Mouse (Mus musculus) urinary bladder, adult 2 months (tissue): ENCODE results near the gene Cfap206. TPM values are rescaled to one million over a fixed set of nuclear protein-coding genes. Genes with fewer than 3 reads are reported as not detected.

Source experiments
- DNase-seq: peaks from one replicate; pipeline ENCODE4 v3.0.0; 2022; ENCODE audit warnings: low spot score
- polyA plus RNA-seq: library from polyadenylated mRNA; depleted of rRNA; stranded (reverse); fragments of >200 nt; gene quantifications from 2 replicates; pipeline ENCODE4 v1.2.3, GENCODE M21; 2012; rRNA removed

Cfap206 gene
- polyA plus RNA-seq, 1 experiment, result 1.2 TPM

- no peak for DNase-seq
Measured at GRCm38 (mm10) chr4:34673721-34674120, 56.3 kb downstream of the Cfap206 start.

- DNase-seq, result no peak
Measured at GRCm38 (mm10) chr4:34667923-34668322, 62.1 kb downstream of the Cfap206 start.

- DNase-seq, result no peak
Measured at GRCm38 (mm10) chr4:34661927-34662326, 68.1 kb downstream of the Cfap206 start.

GRCm38 (mm10) chr4:34661514-34661913 is 68.5 kb downstream of the Cfap206 start:
- no peak for DNase-seq

- no peak for DNase-seq
Measured at GRCm38 (mm10) chr4:34659012-34659411, 71.0 kb downstream of the Cfap206 start.

- DNase-seq, result no peak
Measured at GRCm38 (mm10) chr4:34656101-34656500, 73.9 kb downstream of the Cfap206 start.

GRCm38 (mm10) chr4:34653179-34653578 is 76.8 kb downstream of the Cfap206 start:
- DNase-seq, result no peak

- no peak for DNase-seq
Measured at GRCm38 (mm10) chr4:34644779-34645178, 85.2 kb downstream of the Cfap206 start.

- no peak for DNase-seq
Measured at GRCm38 (mm10) chr4:34640731-34641130, 89.3 kb downstream of the Cfap206 start.

GRCm38 (mm10) chr4:34639745-34640364 is 90.2 kb downstream of the Cfap206 start:
- DNase-seq, result no peak

Other genes starting within 250 kb of the Cfap206 start
- gene Akirin2, start 179.3 kb downstream of the Cfap206 start, polyA plus RNA-seq, result 50.6 and 55.6 TPM in 2 replicates
- 34.3 and 35.3 TPM in 2 replicates for gene Orc3, start 115.3 kb downstream of the Cfap206 start, polyA plus RNA-seq
- 27.7 and 34.6 TPM in 2 replicates for gene Rars2, start 115.2 kb downstream of the Cfap206 start, polyA plus RNA-seq
- gene Slc35a1, start 42.8 kb downstream of the Cfap206 start, polyA plus RNA-seq, result 28.1 and 32.5 TPM in 2 replicates
- not detected in 2 replicates for gene Gm136, start 26.1 kb upstream of the Cfap206 start, polyA plus RNA-seq
- gene Smim8, start 48.2 kb upstream of the Cfap206 start, polyA plus RNA-seq, result 29.1 and 32.1 TPM in 2 replicates
- gene Zfp292, start 152.8 kb upstream of the Cfap206 start, polyA plus RNA-seq, result 5.8 and 7.9 TPM in 2 replicates
- not detected in 2 replicates for gene Cga, start 163.6 kb upstream of the Cfap206 start, polyA plus RNA-seq